Mouse (Mus musculus) lung, adult 2 months (tissue): ENCODE results near the gene Tmem255b.

Source experiments
- CTCF ChIP-seq: fragments of 200-500 bp; IDR thresholded peaks from 2 replicates; pipeline ENCODE4 v1.5.1; 2011; ENCODE audit warnings: mild to moderate bottlenecking, low read length, control low read depth; ENCODE audit not compliant: insufficient read depth
- POLR2A ChIP-seq: fragments of 200-500 bp; IDR thresholded peaks from 2 replicates; pipeline ENCODE4 v1.6.1; 2011; ENCODE audit warnings: low read depth, mild to moderate bottlenecking, control low read depth, low read length, borderline replicate concordance; ENCODE audit errors: extremely low read depth

DNA sequence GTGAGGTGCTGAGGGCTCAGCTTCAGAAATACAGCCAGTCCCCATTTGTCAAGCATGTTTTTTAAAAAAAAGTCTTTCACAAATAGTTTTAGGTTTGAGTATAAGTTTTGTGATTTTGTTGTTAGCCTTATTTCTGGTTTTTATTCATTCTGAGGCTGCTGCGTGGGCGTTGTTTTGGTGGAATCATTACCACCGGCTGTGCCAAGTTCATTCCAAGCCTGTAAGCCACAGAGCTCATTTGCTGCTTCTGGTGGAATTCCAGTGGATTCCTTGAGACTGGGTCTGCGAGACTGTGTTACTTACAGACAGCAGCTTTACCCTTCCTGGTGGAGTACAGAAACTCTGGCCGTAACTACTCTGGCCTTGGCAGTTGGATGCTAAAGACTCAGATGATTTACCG, 11.5 kb downstream of the Tmem255b start:
- TF ChIP-seq CTCF, result no peak
- no peak for TF ChIP-seq POLR2A
